Mouse (Mus musculus) liver, adult 2 months (tissue): ENCODE measurements at regions not wholly inside any gene's neighbourhood (a gene's known extent, or its start where the extent isn't known, plus 50 kb on each side); places are given as distances from the start of the nearest gene placed in this dataset.

Experiments
- CTCF ChIP-seq: fragments of 200-500 bp; IDR thresholded peaks from 2 replicates; pipeline ENCODE4 v1.5.1; 2011; ENCODE audit warnings: low read depth, low read length, control low read depth
- POLR2A ChIP-seq: fragments of 200-500 bp; IDR thresholded peaks from 2 replicates; pipeline ENCODE4 v1.6.1; 2011; ENCODE audit warnings: low read length, control low read depth; ENCODE audit not compliant: insufficient read depth; ENCODE audit errors: extremely low read depth

GRCm38 (mm10) chr15:90827816-90828215, 148.6 kb upstream of the Cpne8 start:
- no peak for TF ChIP-seq POLR2A
- no peak for TF ChIP-seq CTCF
